Mouse (Mus musculus) gastrocnemius, postnatal 14 days (tissue): Measurements from ENCODE around the gene Gpr89. TPM values are rescaled to one million over a fixed set of nuclear protein-coding genes. Genes with fewer than 3 reads are reported as not detected.

Source experiments
- DNase-seq: peaks from one replicate; pipeline ENCODE4 v3.0.0; 2021; ENCODE audit warnings: mixed read lengths
- intact Hi-C: fragments of 180-260 bp; cut with DNase I; formaldehyde crosslinking; loops from one replicate; pipeline ENCODE4 v1.15.1; 2025; ENCODE audit warnings: low total_unique reads
- total RNA-seq, 2 experiments: library from RNA; stranded (reverse); gene quantifications; 2 replicates each; pipeline ENCODE4 v1.2.3; 2021

Gene Gpr89
- total RNA-seq, 2 experiments from 2014 or later = 14.8 to 17.6 TPM

GRCm38 (mm10) chr3:96874808-96875571, 30.2 kb downstream of the Gpr89 start:
- intact Hi-C loops = no loop called here
- no peak for DNase-seq

- intact Hi-C loops = no loop called here
- DNase-seq = no peak
Observed at GRCm38 (mm10) chr3:96872501-96872900, 32.6 kb downstream of the Gpr89 start.

- no peak for DNase-seq
- intact Hi-C loops = no loop called here
Observed at GRCm38 (mm10) chr3:96871070-96871469, 34.1 kb downstream of the Gpr89 start.

GRCm38 (mm10) chr3:96870270-96870669, 34.9 kb downstream of the Gpr89 start:
- DNase-seq = no peak
- intact Hi-C loops = no loop called here

GRCm38 (mm10) chr3:96869091-96869490, 36.1 kb downstream of the Gpr89 start:
- DNase-seq = no peak
- intact Hi-C loops = no loop called here

- intact Hi-C loops = no loop called here
- no peak for DNase-seq
Observed at GRCm38 (mm10) chr3:96868566-96868965, 36.6 kb downstream of the Gpr89 start.

- intact Hi-C loops = no loop called here
- DNase-seq = no peak
Observed at GRCm38 (mm10) chr3:96867863-96868262, 37.3 kb downstream of the Gpr89 start.

- no peak for DNase-seq
- intact Hi-C loops = no loop called here
Observed at GRCm38 (mm10) chr3:96860498-96860897, 44.6 kb downstream of the Gpr89 start.

GRCm38 (mm10) chr3:96855833-96856232, 49.3 kb downstream of the Gpr89 start:
- DNase-seq = no peak
- intact Hi-C loops = no loop called here

GRCm38 (mm10) chr3:96854376-96854775, 50.8 kb downstream of the Gpr89 start:
- no peak for DNase-seq
- intact Hi-C loops = no loop called here

GRCm38 (mm10) chr3:96852561-96852960, 52.6 kb downstream of the Gpr89 start:
- DNase-seq = no peak
- intact Hi-C loops = no loop called here

- intact Hi-C loops = no loop called here
- DNase-seq = no peak
Observed at GRCm38 (mm10) chr3:96849168-96849727, 55.9 kb downstream of the Gpr89 start.

GRCm38 (mm10) chr3:96848470-96848869, 56.7 kb downstream of the Gpr89 start:
- no peak for DNase-seq
- intact Hi-C loops = no loop called here

- intact Hi-C loops = no loop called here
- no peak for DNase-seq
Observed at GRCm38 (mm10) chr3:96847661-96848060, 57.5 kb downstream of the Gpr89 start.

- no peak for DNase-seq
- intact Hi-C loops = no loop called here
Observed at GRCm38 (mm10) chr3:96846985-96847384, 58.2 kb downstream of the Gpr89 start.

GRCm38 (mm10) chr3:96845806-96846205, 59.3 kb downstream of the Gpr89 start:
- DNase-seq = no peak
- intact Hi-C loops = no loop called here

GRCm38 (mm10) chr3:96845191-96845590, 60.0 kb downstream of the Gpr89 start:
- intact Hi-C loops = no loop called here

GRCm38 (mm10) chr3:96838996-96839645, 66.0 kb downstream of the Gpr89 start:
- intact Hi-C loops = no loop called here
- DNase-seq = no peak

More at GRCm38 (mm10) chr3:96845191-96845590, 60.0 kb downstream of the Gpr89 start:
- no peak for DNase-seq

GRCm38 (mm10) chr3:96836414-96836813, 68.7 kb downstream of the Gpr89 start:
- intact Hi-C loops = no loop called here
- no peak for DNase-seq

- no peak for DNase-seq
- intact Hi-C loops = no loop called here
Observed at GRCm38 (mm10) chr3:96834587-96835348, 70.4 kb downstream of the Gpr89 start.
